Mouse (Mus musculus): ENCODE results near the gene Filip1l.

The Filip1l gene

GRCm38 (mm10) chr16:57525476-57525875 lies 172.6 kb downstream of the Filip1l start:
- DNase-seq (ENCODE audit: low read depth, low spot score): no peak

- DNase-seq (ENCODE audit: low read depth, low spot score): no peak
These were observed 174.0 kb downstream of the Filip1l start for GRCm38 (mm10) chr16:57526893-57527292.

GRCm38 (mm10) chr16:57528457-57528856 lies 175.6 kb downstream of the Filip1l start:
- DNase-seq (ENCODE audit: low read depth, low spot score): no peak

- no peak for DNase-seq (ENCODE audit: low read depth, low spot score)
These were observed 177.7 kb downstream of the Filip1l start for GRCm38 (mm10) chr16:57530547-57530946.

- no peak for DNase-seq (ENCODE audit: low read depth, low spot score)
These were observed 179.2 kb downstream of the Filip1l start for GRCm38 (mm10) chr16:57532081-57532493.

GRCm38 (mm10) chr16:57534365-57534764 lies 181.5 kb downstream of the Filip1l start:
- DNase-seq (ENCODE audit: low read depth, low spot score): no peak

GRCm38 (mm10) chr16:57534811-57535210 lies 181.9 kb downstream of the Filip1l start:
- no peak for DNase-seq (ENCODE audit: low read depth, low spot score)

GRCm38 (mm10) chr16:57536511-57536910 lies 183.6 kb downstream of the Filip1l start:
- no peak for DNase-seq (ENCODE audit: low read depth, low spot score)

- no peak for DNase-seq (ENCODE audit: low read depth, low spot score)
These were observed 190.3 kb downstream of the Filip1l start for GRCm38 (mm10) chr16:57543243-57543642.

GRCm38 (mm10) chr16:57544441-57544840 lies 191.5 kb downstream of the Filip1l start:
- DNase-seq (ENCODE audit: low read depth, low spot score): no peak

- no peak for DNase-seq (ENCODE audit: low read depth, low spot score)
These were observed 193.5 kb downstream of the Filip1l start for GRCm38 (mm10) chr16:57546355-57546754.

GRCm38 (mm10) chr16:57548608-57549007 lies 195.7 kb downstream of the Filip1l start:
- no peak for DNase-seq (ENCODE audit: low read depth, low spot score)

GRCm38 (mm10) chr16:57549061-57550037 lies 196.5 kb downstream of the Filip1l start:
- DNase-seq (ENCODE audit: low read depth, low spot score): peak; percentile 77

GRCm38 (mm10) chr16:57550088-57550487 lies 197.2 kb downstream of the Filip1l start:
- no peak for DNase-seq (ENCODE audit: low read depth, low spot score)

- DNase-seq (ENCODE audit: low read depth, low spot score): no peak
These were observed 197.9 kb downstream of the Filip1l start for GRCm38 (mm10) chr16:57550817-57551216.

GRCm38 (mm10) chr16:57551617-57552016 lies 198.7 kb downstream of the Filip1l start:
- DNase-seq (ENCODE audit: low read depth, low spot score): no peak

- no peak for DNase-seq (ENCODE audit: low read depth, low spot score)
These were observed 199.8 kb downstream of the Filip1l start for GRCm38 (mm10) chr16:57552709-57553108.

GRCm38 (mm10) chr16:57553235-57553634 lies 200.3 kb downstream of the Filip1l start:
- DNase-seq (ENCODE audit: low read depth, low spot score): no peak

- DNase-seq (ENCODE audit: low read depth, low spot score): no peak
These were observed 202.1 kb downstream of the Filip1l start for GRCm38 (mm10) chr16:57554886-57555400.

- DNase-seq (ENCODE audit: low read depth, low spot score): no peak
These were observed 202.8 kb downstream of the Filip1l start for GRCm38 (mm10) chr16:57555667-57556066.

- no peak for DNase-seq (ENCODE audit: low read depth, low spot score)
These were observed 203.4 kb downstream of the Filip1l start for GRCm38 (mm10) chr16:57556244-57556643.

GRCm38 (mm10) chr16:57558258-57558657 lies 205.4 kb downstream of the Filip1l start:
- DNase-seq (ENCODE audit: low read depth, low spot score): no peak

GRCm38 (mm10) chr16:57560185-57560584 lies 207.3 kb downstream of the Filip1l start:
- DNase-seq (ENCODE audit: low read depth, low spot score): no peak
